Mouse (Mus musculus) gastrocnemius, postnatal 10 days (tissue): Measurements from ENCODE around the gene Lamc1. TPM values are rescaled to one million over a fixed set of nuclear protein-coding genes. Genes with fewer than 3 reads are reported as not detected.
A peak's percentile ranks its signal among the peaks of the same experiment; 100 is the strongest.
"Not testable (repeated sequence)": the region's sequence is repeated elsewhere in the genome, so short reads cannot be mapped to it uniquely, and the experiment has no call there.

Experiments used
- DNase-seq: peaks from one replicate; pipeline ENCODE4 v3.0.0; 2021; ENCODE audit warnings: mixed read lengths
- total RNA-seq, 2 experiments: library from RNA; stranded (reverse); gene quantifications; 2 replicates each; pipeline ENCODE4 v1.2.3; 2021

The Lamc1 gene
- total RNA-seq, 2 experiments from 2014 or later: 296 to 324 TPM

DNA sequence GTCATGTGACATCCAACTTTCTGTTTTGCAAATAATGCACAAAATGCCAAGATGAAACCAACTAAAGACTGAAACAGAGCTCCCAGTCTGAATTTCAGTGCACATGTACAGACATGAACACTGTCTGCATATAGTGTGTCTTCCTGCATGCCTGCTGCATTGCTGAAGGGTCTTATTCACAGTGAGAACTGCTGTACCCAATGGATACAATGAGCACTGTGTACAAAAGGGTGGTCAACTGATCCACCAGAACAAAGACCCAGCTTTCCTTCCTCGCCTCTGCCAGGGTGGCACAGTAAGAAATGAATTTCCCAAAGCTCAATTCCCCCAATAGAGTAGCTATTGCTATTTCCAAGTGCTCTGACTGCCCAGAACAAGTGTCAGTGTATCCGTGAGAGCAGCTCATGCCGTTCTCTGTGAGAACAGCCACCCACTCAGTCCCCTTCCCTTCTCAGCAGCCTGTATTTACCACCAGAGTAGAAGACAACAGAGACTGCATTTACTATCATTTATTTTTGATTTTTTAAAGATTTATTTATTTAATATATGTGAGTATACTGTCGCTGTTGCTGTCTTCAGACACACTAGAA, 34.7 kb downstream of the Lamc1 start:
- DNase-seq: not testable (repeated sequence)

GRCm38 (mm10) chr1:153296035-153296434, 36.6 kb downstream of the Lamc1 start:
- DNase-seq: no peak

DNA sequence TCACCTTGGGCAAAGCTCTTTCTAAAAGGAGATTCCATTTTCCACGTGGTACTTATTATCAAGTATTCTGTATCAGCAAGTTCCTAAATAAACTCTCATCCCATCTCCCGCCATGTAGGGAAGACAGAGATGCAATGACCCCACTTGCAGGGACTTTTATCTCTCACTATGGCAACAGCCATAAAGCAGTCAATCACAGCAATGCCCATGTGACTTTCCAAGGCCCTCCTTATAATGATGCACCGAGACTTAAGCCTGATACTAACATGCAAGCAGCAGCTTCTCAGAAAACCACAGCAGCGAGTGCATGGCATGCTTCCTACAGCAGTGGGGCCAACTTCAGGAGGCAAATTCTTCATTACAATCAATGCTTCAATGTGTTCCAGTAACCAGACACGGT, 39.7 kb downstream of the Lamc1 start:
- no peak for DNase-seq

DNA sequence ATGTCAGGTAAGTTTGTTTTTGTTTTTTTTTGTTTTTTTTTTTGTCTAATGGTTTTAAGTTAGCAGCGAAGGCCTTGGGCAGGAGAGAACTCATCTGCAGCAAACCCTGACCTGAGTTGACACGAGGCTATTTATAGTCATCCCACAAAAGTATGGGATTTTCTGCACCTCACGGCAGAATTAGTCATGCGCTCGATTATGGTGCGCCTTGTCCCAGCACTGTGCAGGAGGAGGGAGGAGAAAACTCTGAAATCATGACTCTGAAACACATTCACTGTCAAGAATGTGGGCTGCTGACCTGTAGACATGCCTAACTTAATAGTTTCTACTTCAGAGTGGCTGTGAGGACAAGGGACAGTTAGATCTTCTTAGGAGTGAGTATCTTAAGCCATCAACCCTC, 40.4 kb downstream of the Lamc1 start:
- DNase-seq: no peak

- DNase-seq: no peak
Observed at GRCm38 (mm10) chr1:153291416-153291815, 41.2 kb downstream of the Lamc1 start.

DNA sequence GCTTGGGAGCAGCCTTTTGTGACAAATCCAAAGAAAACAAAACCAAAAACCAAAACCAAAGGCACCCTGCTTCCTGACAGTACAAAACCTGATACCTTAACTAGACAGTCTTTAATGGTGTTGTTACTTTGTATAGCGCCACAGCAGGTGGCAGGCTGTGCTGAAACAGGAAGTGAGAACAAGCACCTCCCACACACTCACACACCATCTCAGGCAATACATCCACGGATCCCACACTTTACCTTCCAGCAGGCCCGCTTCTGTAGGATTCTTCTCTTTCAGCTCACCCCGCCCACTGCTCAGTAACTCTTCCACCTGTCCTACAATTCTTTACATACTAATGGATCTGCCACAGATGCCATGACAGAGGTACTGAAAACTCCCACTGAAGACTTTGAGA, 44.6 kb downstream of the Lamc1 start:
- DNase-seq: no peak

GRCm38 (mm10) chr1:153287443-153287842, 45.1 kb downstream of the Lamc1 start:
- DNase-seq: no peak

- no peak for DNase-seq
Observed at GRCm38 (mm10) chr1:153286216-153286615, 46.4 kb downstream of the Lamc1 start.

GRCm38 (mm10) chr1:153285188-153285587, 47.4 kb downstream of the Lamc1 start:
- DNase-seq: no peak

DNA sequence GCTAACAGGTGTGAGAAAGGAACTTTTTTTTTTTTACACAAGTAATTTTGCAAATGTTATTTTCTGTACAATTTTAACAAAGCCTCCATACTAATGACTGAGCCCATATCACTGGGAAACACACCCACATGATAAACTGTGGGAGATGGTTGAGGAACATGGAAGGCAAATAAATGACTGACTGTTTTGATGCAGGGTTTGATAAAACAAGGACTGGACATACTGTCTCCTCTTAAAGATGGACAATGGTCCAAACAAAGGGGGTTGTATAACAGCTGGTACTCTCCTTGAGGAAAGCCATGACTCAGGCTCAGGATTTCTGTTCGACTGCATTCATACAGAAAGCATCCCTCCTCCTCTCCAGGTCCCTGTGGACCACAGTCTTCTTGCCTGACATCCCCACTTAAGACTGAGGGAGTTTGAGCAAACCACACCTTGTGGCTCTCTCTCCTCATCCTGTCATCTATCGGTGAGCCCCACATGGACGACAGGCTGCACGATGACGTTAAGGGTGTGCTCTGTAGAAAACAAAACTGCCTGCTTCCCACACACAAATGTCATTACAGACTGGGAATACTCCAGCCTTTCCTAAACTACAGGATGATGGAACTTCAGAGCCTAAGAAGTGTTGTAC, 50.1 kb downstream of the Lamc1 start:
- no peak for DNase-seq

DNA sequence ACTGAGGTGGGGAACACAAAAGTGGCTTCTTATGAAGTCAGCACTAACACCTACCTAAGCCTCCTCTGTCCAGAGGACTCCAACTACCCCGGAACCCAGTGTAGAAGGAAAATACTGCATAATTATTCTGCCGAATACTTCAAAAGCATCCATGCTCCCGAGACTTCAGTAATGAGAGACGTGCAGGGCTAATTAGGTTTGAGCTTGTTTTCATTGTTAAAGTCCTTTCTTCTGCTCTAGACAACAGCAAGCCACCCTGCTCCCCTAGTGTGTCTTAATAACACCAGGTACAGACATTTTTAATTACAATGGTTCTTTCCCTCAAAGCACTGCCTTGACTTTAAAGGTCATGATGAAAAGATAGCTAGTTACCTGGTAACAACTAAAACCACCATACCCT, 51.1 kb downstream of the Lamc1 start:
- DNase-seq: no peak

GRCm38 (mm10) chr1:153280411-153280810, 52.2 kb downstream of the Lamc1 start:
- DNase-seq: peak; percentile 32

- no peak for DNase-seq
Observed at GRCm38 (mm10) chr1:153278028-153278613, 54.5 kb downstream of the Lamc1 start.

DNA sequence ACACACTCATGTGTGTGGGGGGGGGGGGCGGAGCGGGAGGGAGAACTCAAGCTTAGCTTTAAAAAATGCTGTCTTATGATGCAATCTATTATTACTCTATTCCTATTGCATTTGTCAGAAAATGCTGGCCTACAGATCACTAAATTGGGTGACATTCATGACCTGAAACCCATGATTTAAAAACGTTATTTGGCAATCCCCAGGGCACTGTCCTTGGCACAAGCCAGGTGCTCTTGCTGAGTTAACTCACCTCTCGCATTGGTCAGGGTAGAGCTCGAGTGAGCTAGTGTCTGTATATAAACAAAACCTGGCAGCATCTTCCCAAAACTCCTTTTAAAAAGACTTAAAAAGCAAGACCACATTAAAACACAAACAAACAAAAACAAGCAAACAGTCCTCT, 57.1 kb downstream of the Lamc1 start:
- no peak for DNase-seq

- no peak for DNase-seq
Observed at GRCm38 (mm10) chr1:153274611-153275010, 58.0 kb downstream of the Lamc1 start.

- DNase-seq: no peak
Observed at GRCm38 (mm10) chr1:153273657-153274056, 58.9 kb downstream of the Lamc1 start.

GRCm38 (mm10) chr1:153270827-153271226, 61.8 kb downstream of the Lamc1 start:
- no peak for DNase-seq

DNA sequence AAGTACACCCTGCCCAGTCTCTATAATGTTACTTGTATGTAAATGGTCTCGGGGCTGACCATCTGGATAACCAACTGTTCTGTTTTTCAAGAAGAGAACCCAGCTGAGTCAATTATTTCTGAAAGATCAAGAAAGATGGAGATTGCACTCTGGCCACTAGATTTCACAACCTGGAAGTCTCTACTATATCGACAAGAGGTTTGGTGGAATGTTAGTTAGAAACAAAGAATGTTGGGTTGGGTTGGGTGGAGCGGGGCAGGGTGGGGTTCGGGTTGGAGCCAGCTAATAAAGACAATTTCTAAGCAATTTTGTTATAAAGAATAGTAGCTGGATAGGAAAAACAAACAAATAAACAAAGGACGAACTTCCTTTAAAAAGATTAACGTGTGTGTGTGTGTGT, 62.9 kb downstream of the Lamc1 start:
- no peak for DNase-seq

DNA sequence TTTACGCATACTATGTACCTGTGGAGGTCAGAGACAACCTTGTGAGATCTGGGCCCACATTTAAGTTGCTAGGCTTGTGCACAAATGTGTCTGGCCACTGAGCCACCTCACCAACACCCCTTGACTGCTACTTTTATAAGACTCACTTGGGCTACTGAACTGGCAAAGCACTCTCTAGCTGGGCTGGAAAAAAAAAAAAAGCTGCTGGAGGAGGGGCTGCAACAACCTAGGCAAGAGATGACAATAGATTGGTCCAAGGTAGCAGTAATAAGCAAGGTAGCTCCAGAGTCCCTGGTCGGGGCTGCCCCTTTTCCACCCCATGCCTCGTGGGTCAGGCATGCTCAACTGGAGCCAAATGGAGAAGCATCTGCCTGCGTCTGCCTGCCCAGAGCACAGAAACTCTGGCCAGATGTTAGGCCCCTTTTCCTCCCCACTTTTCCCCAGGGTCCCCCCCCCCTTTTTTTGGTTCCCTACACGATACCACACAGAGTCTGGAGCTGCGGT, 63.7 kb downstream of the Lamc1 start:
- DNase-seq: no peak

DNA sequence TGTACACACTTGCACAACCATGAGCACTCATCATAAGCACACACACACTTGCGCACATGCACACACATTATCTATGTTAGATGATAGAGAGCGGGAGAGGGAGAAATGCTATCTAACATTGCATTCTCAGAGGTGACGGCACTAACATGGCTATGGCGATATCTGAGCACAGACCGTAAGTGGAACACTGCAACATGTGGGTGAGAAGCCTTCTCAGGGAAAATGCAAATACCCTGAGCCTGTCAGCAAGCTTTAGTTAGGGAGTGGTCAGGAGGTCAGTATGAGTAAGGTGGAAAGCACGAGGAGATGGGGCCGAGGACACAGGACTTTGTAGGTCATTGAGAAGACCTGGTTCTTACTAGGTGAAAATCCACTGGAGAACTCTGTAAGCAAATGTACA, 64.3 kb downstream of the Lamc1 start:
- DNase-seq: no peak

- no peak for DNase-seq
Observed at GRCm38 (mm10) chr1:153267730-153268129, 64.9 kb downstream of the Lamc1 start.

DNA sequence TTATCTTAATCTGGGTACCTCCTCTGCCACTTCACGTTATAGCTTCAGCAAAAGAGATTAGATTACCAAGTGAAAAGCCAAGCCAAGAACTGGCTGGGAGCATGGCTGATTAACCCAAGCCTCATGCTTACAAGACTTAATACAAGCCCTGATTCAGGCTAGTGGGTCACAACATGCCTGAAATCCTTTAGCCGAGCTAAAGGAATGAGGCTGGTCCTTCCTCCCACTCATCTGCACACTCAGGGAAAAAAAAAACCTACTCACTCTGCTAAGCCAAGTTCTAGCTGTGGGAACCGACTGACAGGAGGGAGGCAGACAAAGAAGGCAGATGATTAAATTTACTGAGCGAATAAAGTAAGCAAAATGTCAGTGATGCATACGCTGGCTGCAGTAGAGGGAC, 65.7 kb downstream of the Lamc1 start:
- no peak for DNase-seq

GRCm38 (mm10) chr1:153265579-153265978, 67.0 kb downstream of the Lamc1 start:
- peak; percentile 28 for DNase-seq

DNA sequence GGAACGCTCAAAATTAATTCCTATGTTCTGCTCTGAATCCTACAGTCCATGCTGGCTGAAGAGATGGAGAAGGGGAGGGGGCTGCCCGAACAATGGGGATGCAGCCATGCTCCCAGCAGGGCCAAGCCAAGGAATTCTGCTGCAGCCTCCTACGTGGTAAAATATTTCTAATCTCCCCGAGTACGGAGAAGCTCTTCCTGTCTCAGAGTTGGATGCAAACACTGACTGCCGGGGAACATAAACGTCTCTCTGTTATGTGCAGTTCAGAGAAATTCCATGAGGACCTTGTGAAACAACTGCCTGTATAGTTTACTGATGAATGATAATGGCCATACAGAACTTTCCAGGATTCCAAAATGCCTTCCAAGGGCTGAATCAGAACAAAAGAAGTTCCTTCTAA, 67.5 kb downstream of the Lamc1 start:
- no peak for DNase-seq
